Mouse (Mus musculus) limb, embryonic 14.5 days (tissue): Measurements from ENCODE around the gene Kcnh6. TPM values are rescaled to one million over a fixed set of nuclear protein-coding genes. Genes with fewer than 3 reads are reported as not detected.
"Not testable (repeated sequence)": the region's sequence is repeated elsewhere in the genome, so short reads cannot be mapped to it uniquely, and the experiment has no call there.

ENCODE experiments used
- ATAC-seq: fragments of 200-750 bp; cut with Nextera tagmentation; 2 replicates; pipeline ENCODE4 v1.8.0; 2017; ENCODE audit warnings: low read depth, moderate number of reproducible peaks, moderate TSS enrichment; ENCODE audit not compliant: low FRiP score
- DNase-seq: peaks from one replicate; pipeline ENCODE4 v3.0.0-alpha.2; 2015; ENCODE audit warnings: low spot score
- H3K27ac ChIP-seq: fragments of 300-500 bp; sonication (generic); replicated peaks from 2 replicates; pipeline ENCODE4 v1.5.1; 2014; ENCODE audit warnings: low read depth, mild to moderate bottlenecking, low read length, moderate library complexity, mixed read lengths
- H3K27me3 ChIP-seq: fragments of 300-500 bp; sonication (generic); 2 replicates; pipeline ENCODE4 v1.6.1; 2014; ENCODE audit warnings: low read length, mixed read lengths; ENCODE audit not compliant: control insufficient read depth, insufficient read depth
- H3K36me3 ChIP-seq: fragments of 300-500 bp; sonication (generic); 2 replicates; pipeline ENCODE4 v1.6.1; 2014; ENCODE audit warnings: mild to moderate bottlenecking, low read length, moderate library complexity, mixed read lengths; ENCODE audit not compliant: control insufficient read depth, insufficient read depth
- H3K4me1 ChIP-seq: fragments of 300-500 bp; sonication (generic); 2 replicates; pipeline ENCODE4 v1.6.1; 2014; ENCODE audit warnings: antibody characterized with exemption, low read length, mixed read lengths; ENCODE audit not compliant: control insufficient read depth, insufficient read depth
- H3K4me2 ChIP-seq: fragments of 300-500 bp; sonication (generic); replicated peaks from 2 replicates; pipeline ENCODE4 v1.6.1; 2014; ENCODE audit warnings: low read depth, mild to moderate bottlenecking, low read length, moderate library complexity; ENCODE audit not compliant: severe bottlenecking
- H3K4me3 ChIP-seq: fragments of 300-500 bp; sonication (generic); replicated peaks from 2 replicates; pipeline ENCODE4 v1.5.1; 2014; ENCODE audit warnings: low read length
- H3K9ac ChIP-seq: fragments of 300-500 bp; sonication (generic); 2 replicates; pipeline ENCODE4 v1.6.1; 2014; ENCODE audit warnings: mild to moderate bottlenecking, low read depth, low read length, moderate library complexity; ENCODE audit not compliant: severe bottlenecking
- H3K9me3 ChIP-seq: fragments of 300-500 bp; sonication (generic); 2 replicates; pipeline ENCODE4 v1.6.1; 2016; ENCODE audit warnings: low read length; ENCODE audit not compliant: control insufficient read depth
- POLR2A ChIP-seq: fragments of 200-500 bp; IDR thresholded peaks from 2 replicates; pipeline ENCODE4 v1.8.0; 2012; ENCODE audit warnings: inconsistent platforms, mild to moderate bottlenecking, moderate library complexity, borderline replicate concordance; ENCODE audit not compliant: insufficient read depth, insufficient read length; ENCODE audit errors: extremely low read depth
- WGBS: fragments of 180-500 bp; shearing (Covaris S2); extraction: QIAGEN DNeasy Blood & Tissue Kit; methylation state at CpG from one replicate; pipeline ENCODE4 v1.1.7; 2014; 5-methylcytosine and 5-hydroxymethylcytosine counted together
- polyA plus RNA-seq, 2 experiments: library from polyadenylated mRNA; depleted of rRNA in 1 of 2; stranded (reverse) in 1 of 2; unstranded in 1 of 2; fragments of >200 nt; fragmentation: Nextera tagmentation in 1 of 2; extraction: Ambion mirVana in 1 of 2; gene quantifications; 2 replicates each; pipeline versions ENCODE4 v1.2.1 to v1.2.3; 2012 to 2014

Kcnh6 gene
- polyA plus RNA-seq, 2 experiments: 0.20 to 0.32 TPM

GRCm38 (mm10) chr11:106065923-106066571 is 58.1 kb downstream of the Kcnh6 start, which contains the start of gene Taco1:
Gene Taco1 (plus strand): TSS chr11:106066061.
- 1% methylated on average over 49 of the region's 49 CpGs for WGBS
- peak; percentile 97 for ATAC-seq

GRCm38 (mm10) chr11:106066616-106067015 is 58.7 kb downstream of the Kcnh6 start:
- not testable (repeated sequence) for H3K9me3 ChIP-seq, H3K27me3 ChIP-seq, ATAC-seq, H3K36me3 ChIP-seq, H3K4me1 ChIP-seq
- WGBS: 14% methylated on average over 23 of the region's 23 CpGs
- Histone ChIP-seq H3K9ac (peak overlapping the region; percentile 89), H3K27ac (peak overlapping the region; percentile 78; the same call in 1 of the 2 replicates), H3K4me3 (peak overlapping the region; percentile 94), H3K4me2 (peak overlapping the region; percentile 88)
- peak; percentile 78 for DNase-seq

More at GRCm38 (mm10) chr11:106065923-106066571, 58.1 kb downstream of the Kcnh6 start, which contains the start of gene Taco1:
- Histone ChIP-seq H3K4me3 (peak within 1 kb of the TSS; percentile 94), H3K9ac (peak within 1 kb of the TSS; percentile 89), H3K36me3 (no peaks in the 10 kb centered on the region), H3K4me1 (no peaks in the 10 kb centered on the region; the same call in 1 of the 2 replicates), H3K4me2 (peak within 1 kb of the TSS; percentile 88), H3K9me3 (no peaks in the 10 kb centered on the region), H3K27ac (peak within 1 kb of the TSS; percentile 78), H3K27me3 (no peaks in the 10 kb centered on the region)
- peak; percentile 95 for DNase-seq
- TF ChIP-seq POLR2A: peak; percentile 47; the same call in 1 of the 2 replicates

- Histone ChIP-seq H3K9me3 (no peaks in the 10 kb centered on the region), H3K27ac (no peak overlapping the region), H3K4me3 (no peak overlapping the region), H3K4me2 (no peak overlapping the region), H3K36me3 (peaks cover 28% of the 10 kb centered on the region), H3K9ac (no peak overlapping the region), H3K4me1 (no peaks in the 10 kb centered on the region), H3K27me3 (no peaks in the 10 kb centered on the region)
- ATAC-seq: no peak
- WGBS: 89% methylated on average over 3 of the region's 3 CpGs
- no peak for TF ChIP-seq POLR2A
- no peak for DNase-seq
These were observed 65.8 kb downstream of the Kcnh6 start for GRCm38 (mm10) chr11:106073774-106074173.

- Histone ChIP-seq H3K9ac (no peak overlapping the region), H3K4me3 (no peak overlapping the region), H3K9me3 (no peaks in the 10 kb centered on the region), H3K4me2 (no peak overlapping the region), H3K27ac (no peak overlapping the region), H3K27me3 (no peaks in the 10 kb centered on the region), H3K36me3 (peaks cover 28% of the 10 kb centered on the region), H3K4me1 (no peaks in the 10 kb centered on the region)
- 7% methylated on average over 4 of the region's 4 CpGs for WGBS
- TF ChIP-seq POLR2A: no peak
- DNase-seq (peak; percentile 77), ATAC-seq (no peak)
These were observed 68.4 kb downstream of the Kcnh6 start for GRCm38 (mm10) chr11:106076321-106076720.

Other genes starting within 250 kb of the Kcnh6 start
- gene Cyb561, start 54.8 kb upstream of the Kcnh6 start, polyA plus RNA-seq (2012; rRNA removed): 7.6 and 9.1 TPM in 2 replicates
- gene Cyb561, start 54.8 kb upstream of the Kcnh6 start, polyA plus RNA-seq (2014; fragmentation: Nextera tagmentation; extraction: Ambion mirVana): 15.8 and 17.7 TPM in 2 replicates
- 1.4 and 1.5 TPM in 2 replicates for gene Ace, start 40.2 kb upstream of the Kcnh6 start, polyA plus RNA-seq (2012; rRNA removed)
- 1.1 and 1.2 TPM in 2 replicates for gene Ace, start 40.2 kb upstream of the Kcnh6 start, polyA plus RNA-seq (2014; fragmentation: Nextera tagmentation; extraction: Ambion mirVana)
- not detected in 2 replicates for gene Ace3, start 13.4 kb upstream of the Kcnh6 start, polyA plus RNA-seq (2012; rRNA removed)
- not detected in 2 replicates for gene Ace3, start 13.4 kb upstream of the Kcnh6 start, polyA plus RNA-seq (2014; fragmentation: Nextera tagmentation; extraction: Ambion mirVana)
- gene Dcaf7, start 28.7 kb downstream of the Kcnh6 start, polyA plus RNA-seq (2012; rRNA removed): 63.0 and 75.6 TPM in 2 replicates
- 63.3 and 71.6 TPM in 2 replicates for gene Dcaf7, start 28.7 kb downstream of the Kcnh6 start, polyA plus RNA-seq (2014; fragmentation: Nextera tagmentation; extraction: Ambion mirVana)
- gene Taco1, start 57.9 kb downstream of the Kcnh6 start, polyA plus RNA-seq (2012; rRNA removed): 14.5 and 15.1 TPM in 2 replicates
- 7.4 and 7.8 TPM in 2 replicates for gene Taco1, start 57.9 kb downstream of the Kcnh6 start, polyA plus RNA-seq (2014; fragmentation: Nextera tagmentation; extraction: Ambion mirVana)
- 48.5 and 54.5 TPM in 2 replicates for gene Map3k3, start 76.5 kb downstream of the Kcnh6 start, polyA plus RNA-seq (2012; rRNA removed)
- 33.3 and 37.5 TPM in 2 replicates for gene Map3k3, start 76.5 kb downstream of the Kcnh6 start, polyA plus RNA-seq (2014; fragmentation: Nextera tagmentation; extraction: Ambion mirVana)
- gene Gm10840, start 152.7 kb downstream of the Kcnh6 start, polyA plus RNA-seq (2012; rRNA removed): not detected in 2 replicates
- gene Gm10840, start 152.7 kb downstream of the Kcnh6 start, polyA plus RNA-seq (2014; fragmentation: Nextera tagmentation; extraction: Ambion mirVana): not detected in 2 replicates
- 148 and 169 TPM in 2 replicates for gene Limd2, start 152.7 kb downstream of the Kcnh6 start, polyA plus RNA-seq (2012; rRNA removed)
- gene Limd2, start 152.7 kb downstream of the Kcnh6 start, polyA plus RNA-seq (2014; fragmentation: Nextera tagmentation; extraction: Ambion mirVana): 237 and 260 TPM in 2 replicates
- gene Strada, start 194.0 kb downstream of the Kcnh6 start, polyA plus RNA-seq (2012; rRNA removed): 46.8 and 62.2 TPM in 2 replicates
- gene Strada, start 194.0 kb downstream of the Kcnh6 start, polyA plus RNA-seq (2014; fragmentation: Nextera tagmentation; extraction: Ambion mirVana): 24.0 and 28.5 TPM in 2 replicates
- gene Ccdc47, start 208.2 kb downstream of the Kcnh6 start, polyA plus RNA-seq (2012; rRNA removed): 43.6 and 48.8 TPM in 2 replicates
- gene Ccdc47, start 208.2 kb downstream of the Kcnh6 start, polyA plus RNA-seq (2014; fragmentation: Nextera tagmentation; extraction: Ambion mirVana): 63.7 and 66.1 TPM in 2 replicates
- 35.3 and 50.4 TPM in 2 replicates for gene Ddx42, start 208.8 kb downstream of the Kcnh6 start, polyA plus RNA-seq (2012; rRNA removed)
- 63.9 and 73.3 TPM in 2 replicates for gene Ddx42, start 208.8 kb downstream of the Kcnh6 start, polyA plus RNA-seq (2014; fragmentation: Nextera tagmentation; extraction: Ambion mirVana)
- 36.4 and 43.8 TPM in 2 replicates for gene Ftsj3, start 248.0 kb downstream of the Kcnh6 start, polyA plus RNA-seq (2012; rRNA removed)
- gene Ftsj3, start 248.0 kb downstream of the Kcnh6 start, polyA plus RNA-seq (2014; fragmentation: Nextera tagmentation; extraction: Ambion mirVana): 54.6 and 55.8 TPM in 2 replicates
- 123 and 186 TPM in 2 replicates for gene Psmc5, start 248.0 kb downstream of the Kcnh6 start, polyA plus RNA-seq (2012; rRNA removed)
- gene Psmc5, start 248.0 kb downstream of the Kcnh6 start, polyA plus RNA-seq (2014; fragmentation: Nextera tagmentation; extraction: Ambion mirVana): 244 and 253 TPM in 2 replicates